Mouse (Mus musculus): ENCODE measurements at regions not wholly inside any gene's neighbourhood (a gene's known extent, or its start where the extent isn't known, plus 50 kb on each side); places are given as distances from the start of the nearest gene placed in this dataset.
A peak's percentile ranks its signal among the peaks of the same experiment; 100 is the strongest.

DNA sequence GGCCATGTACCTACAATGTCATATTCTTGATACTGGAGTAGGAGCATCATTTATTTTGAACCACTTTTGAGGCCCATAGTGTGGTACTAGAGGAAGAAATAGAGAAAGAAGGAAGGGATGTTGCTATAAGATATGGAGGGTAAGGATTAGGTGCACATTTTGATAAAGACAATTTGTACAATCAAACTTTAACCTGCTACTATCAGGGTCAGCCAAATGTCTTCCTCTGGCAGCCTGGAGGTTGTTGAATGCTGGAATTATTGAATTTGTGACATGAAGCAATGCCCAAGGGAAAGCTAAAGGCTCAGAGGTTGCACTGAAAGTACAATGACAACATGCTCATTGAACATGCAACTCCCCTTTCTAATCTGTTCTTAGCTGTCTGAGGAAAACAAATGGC is 202.3 kb upstream of the Sema3a start:
- no peak for ATAC-seq (replicated peaks; ENCODE audit: poor library complexity, severe bottlenecking)

DNA sequence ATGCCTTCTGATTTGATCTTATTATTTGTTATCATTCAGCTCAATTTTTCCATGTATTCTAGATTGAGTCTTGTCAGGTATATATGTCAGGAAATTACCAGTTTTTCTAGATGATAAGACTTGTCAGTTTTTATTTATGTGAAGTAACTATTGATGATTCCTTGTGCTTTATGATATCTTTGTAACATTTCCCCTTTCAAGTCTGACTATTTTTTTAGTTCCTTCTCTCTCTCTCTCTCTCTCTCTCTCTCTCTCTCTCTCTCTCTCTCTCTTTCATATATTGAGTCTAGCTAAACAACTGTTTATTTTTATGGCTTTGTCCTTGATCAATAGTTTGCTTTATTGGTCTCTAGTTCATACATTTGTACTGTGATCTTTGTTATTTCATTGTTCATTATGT is 199.7 kb upstream of the Sema3a start:
- no peak for ATAC-seq (replicated peaks; ENCODE audit: poor library complexity, severe bottlenecking)

DNA sequence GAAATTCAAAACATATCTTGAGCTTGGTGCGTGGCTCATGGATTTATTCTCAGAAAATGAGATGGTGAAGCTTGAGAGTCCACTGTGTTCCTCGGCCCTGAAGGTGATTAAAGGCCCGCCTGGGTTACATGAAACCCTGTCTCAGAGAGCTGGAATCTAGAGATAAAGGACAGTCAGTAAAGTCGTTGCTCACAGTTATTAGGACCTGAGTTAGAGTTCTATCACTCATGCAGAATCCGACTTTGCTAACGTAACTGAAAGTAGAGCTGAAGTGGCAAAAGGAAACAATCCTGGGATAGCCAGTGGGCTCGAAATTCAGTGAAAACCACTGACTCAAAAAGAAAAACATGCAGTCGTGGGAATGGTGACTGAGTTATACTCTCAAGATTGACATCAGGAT is 198.9 kb upstream of the Sema3a start:
- ATAC-seq (replicated peaks; ENCODE audit: poor library complexity, severe bottlenecking) = no peak

DNA sequence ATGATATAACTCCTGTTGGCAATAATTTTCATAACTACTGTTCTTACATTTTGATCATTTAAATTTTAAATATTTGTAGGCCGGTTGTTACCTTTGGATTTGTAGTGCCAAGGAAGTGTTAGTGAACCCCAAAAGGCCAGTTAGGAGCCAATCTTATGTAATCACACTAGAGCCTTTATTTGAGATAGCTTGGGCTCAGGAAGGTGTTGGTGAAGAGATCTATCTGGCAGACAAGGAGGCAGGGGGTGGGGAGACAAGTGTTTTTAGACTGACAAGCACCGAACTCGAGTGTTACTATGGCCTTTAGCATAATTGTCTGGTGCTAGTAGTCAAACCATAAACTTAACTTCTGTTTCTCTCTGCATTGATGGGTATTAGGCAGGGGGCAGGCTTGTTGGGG is 198.0 kb upstream of the Sema3a start:
- no peak for ATAC-seq (replicated peaks; ENCODE audit: poor library complexity, severe bottlenecking)

DNA sequence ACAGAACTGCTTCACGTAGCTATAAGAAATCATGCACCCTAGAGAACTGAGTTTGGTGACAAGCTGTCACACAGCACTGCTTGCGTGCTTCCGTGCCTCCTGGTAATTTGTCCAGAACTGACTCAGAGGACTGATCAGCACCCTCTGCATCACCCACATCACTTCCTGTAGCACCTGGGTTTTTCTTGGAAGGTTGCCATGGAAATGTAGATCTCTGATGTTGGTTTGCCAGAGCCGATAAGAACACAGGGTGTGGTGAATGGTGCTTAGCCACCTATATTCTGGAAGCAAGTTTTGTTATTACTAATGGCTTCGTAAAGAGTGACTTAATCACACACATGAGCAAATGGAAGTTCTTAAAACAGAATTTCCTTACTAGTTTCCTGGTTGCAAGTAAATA is 188.2 kb upstream of the Sema3a start:
- ATAC-seq (replicated peaks; ENCODE audit: poor library complexity, severe bottlenecking) = no peak

GRCm38 (mm10) chr5:12938162-12938852 is 186.9 kb upstream of the Sema3a start:
- ATAC-seq (replicated peaks; ENCODE audit: poor library complexity, severe bottlenecking) = no peak

- ATAC-seq (replicated peaks; ENCODE audit: poor library complexity, severe bottlenecking) = peak; percentile 59; the same call in 1 of the 2 replicates
Measured at GRCm38 (mm10) chr5:12944554-12944953, 180.7 kb upstream of the Sema3a start.

- no peak for ATAC-seq (replicated peaks; ENCODE audit: poor library complexity, severe bottlenecking)
Measured at GRCm38 (mm10) chr5:12948472-12948871, 176.7 kb upstream of the Sema3a start.

DNA sequence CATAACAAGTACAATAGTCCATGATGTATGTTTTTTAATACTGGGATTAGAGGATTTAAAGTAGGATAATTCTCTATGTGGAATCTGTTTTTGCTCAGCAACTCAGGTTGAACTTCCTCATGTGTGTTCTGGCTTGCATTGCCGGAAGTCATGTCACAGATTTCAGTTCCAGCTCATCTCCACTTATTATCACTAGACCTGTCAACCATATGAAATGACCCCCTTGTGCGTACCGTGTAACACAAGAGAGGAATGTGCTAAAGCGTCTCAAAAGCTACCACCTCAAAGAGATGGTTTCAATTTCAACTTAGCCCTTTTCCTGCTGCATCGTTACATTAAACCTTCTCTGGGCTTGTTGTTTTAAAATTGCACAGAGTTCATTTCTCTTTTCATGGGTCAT is 154.2 kb upstream of the Sema3a start:
- no peak for ATAC-seq (replicated peaks; ENCODE audit: poor library complexity, severe bottlenecking)

DNA sequence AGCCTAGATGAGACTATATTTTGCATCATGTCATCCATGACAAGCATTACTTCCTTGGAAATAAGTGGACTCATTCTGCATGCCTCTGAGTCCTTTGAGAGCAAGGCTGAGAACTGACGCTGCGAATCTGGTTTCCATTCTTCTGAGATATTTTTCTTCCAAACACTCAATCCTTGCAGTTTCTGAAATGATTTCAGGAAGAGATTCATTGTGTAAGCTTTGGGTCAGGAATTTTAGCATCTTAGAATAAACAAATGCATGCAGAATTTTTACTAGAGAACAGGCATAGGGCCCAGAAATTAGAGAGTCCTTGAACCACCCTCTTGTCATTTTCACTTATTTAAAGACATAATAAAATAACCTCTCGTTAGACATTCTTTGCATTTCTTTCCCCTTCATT is 151.5 kb upstream of the Sema3a start:
- no peak for ATAC-seq (replicated peaks; ENCODE audit: poor library complexity, severe bottlenecking)

- peak; percentile 85 for ATAC-seq (replicated peaks; ENCODE audit: poor library complexity, severe bottlenecking)
Measured at GRCm38 (mm10) chr5:12976015-12976742, 149.0 kb upstream of the Sema3a start.

DNA sequence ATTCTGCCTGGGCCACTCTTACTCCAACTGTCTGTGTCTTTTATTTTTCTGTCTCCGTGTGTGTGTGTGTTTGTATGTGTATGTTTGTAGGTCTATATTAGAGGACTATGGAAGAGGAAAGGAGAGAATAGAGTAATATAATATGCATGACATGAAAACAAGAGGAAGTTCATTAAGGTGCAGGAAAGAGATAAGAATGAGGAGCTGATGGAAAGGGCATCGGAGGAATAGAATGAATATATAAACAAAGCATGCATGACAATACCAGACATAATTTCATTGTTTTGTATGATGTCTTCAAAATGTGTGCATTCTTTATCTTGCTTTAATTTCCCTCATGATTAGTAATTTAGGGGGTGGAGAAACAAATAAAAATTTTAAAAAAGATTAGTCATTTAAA is 147.3 kb upstream of the Sema3a start:
- ATAC-seq (replicated peaks; ENCODE audit: poor library complexity, severe bottlenecking) = no peak

DNA sequence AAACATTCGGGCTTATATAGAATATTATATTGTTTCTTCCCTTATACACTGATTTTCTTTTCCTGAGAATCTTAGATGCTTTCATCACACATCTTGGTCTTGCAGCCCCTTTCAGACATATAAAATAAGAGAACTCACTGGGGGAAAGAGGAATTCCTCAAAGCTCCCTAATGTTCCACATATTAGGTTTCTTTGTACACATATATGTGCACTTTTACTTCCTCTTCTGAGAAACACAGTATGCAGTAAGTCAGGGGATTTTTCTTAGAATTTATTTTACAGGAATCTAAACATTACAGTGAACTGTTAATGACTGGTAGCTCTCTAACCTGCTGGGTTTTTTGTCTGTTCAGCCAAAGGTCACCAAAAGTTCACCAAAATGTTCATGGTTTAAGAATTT is 131.4 kb upstream of the Sema3a start:
- ATAC-seq (replicated peaks; ENCODE audit: poor library complexity, severe bottlenecking) = peak; percentile 27; the same call in 1 of the 2 replicates

DNA sequence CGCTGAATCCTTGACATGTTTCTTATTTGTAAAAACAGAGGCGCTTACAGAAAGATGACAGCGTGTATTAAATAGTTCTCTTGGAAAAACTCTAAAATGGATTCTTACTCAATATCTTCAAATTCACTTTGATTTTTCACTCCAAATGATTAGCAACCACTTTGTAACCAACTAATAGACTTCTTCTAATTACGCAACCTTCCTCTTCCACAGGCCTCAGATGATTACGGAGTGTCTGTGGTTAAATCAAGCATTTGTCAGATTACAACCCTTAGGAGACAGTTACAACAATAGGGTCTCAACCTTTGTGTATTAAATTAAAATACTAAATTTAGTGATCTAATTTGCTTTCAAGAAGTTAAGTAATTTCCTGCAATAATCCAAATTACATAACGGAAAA is 127.8 kb upstream of the Sema3a start:
- ATAC-seq (replicated peaks; ENCODE audit: poor library complexity, severe bottlenecking) = peak; percentile 77

DNA sequence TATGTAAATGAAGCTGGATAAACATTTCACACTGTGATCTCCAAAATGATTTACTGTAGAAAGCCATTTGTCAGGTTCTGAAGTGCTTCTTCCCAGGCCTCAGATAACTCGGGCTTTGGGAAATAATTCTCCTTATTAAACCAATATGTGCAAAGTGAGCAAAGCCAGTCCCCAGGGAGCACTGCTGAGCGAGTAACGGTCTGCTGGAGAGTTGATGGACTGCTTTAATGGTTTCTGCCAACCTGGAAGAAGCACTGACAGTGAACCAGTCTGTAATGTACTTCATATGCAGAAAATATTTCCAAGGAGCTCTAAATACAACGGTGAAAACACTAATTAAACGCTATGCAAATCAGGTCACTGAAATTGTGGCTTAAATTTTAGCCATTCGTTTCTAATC is 118.1 kb upstream of the Sema3a start:
- ATAC-seq (replicated peaks; ENCODE audit: poor library complexity, severe bottlenecking) = no peak

DNA sequence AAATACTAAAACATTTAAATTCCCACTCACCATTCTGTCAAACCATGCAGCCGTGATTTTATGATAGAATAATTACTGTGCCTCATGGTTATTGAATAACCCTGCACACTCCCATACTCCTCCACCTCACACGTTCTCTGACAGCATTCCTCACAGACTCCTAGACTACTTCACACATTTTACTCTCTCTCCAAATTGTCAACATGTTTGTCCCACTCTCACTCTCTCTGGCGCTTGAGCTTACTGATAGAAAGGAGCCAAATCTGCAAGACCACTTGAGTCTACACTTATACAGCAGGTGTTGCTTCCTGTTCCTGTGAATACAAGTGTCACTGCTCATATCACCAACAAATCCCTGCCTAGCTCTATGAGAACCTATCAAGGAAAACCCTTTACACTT is 102.9 kb upstream of the Sema3a start:
- ATAC-seq (replicated peaks; ENCODE audit: poor library complexity, severe bottlenecking) = no peak

- ATAC-seq (replicated peaks; ENCODE audit: poor library complexity, severe bottlenecking) = no peak
Measured at GRCm38 (mm10) chr5:13033332-13033731, 91.9 kb upstream of the Sema3a start.

DNA sequence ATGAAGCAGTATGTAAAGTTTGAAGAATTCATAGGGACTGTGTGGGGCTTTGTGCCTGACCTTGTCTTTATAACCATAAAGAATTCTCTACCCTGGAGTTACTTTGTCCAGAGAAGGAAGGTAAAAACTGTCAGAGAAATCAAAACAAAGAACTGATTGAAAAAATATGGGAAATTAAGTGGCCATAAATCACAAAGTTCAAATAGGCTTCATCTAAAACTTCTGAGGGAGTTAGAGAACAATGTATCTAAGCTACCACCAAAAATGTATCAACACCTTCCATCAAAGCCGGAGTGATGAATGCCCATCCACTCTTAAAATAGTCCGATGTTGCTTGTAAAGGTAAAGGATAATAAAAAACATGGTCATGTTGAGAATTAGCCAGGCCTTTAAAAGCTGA is 89.1 kb upstream of the Sema3a start:
- no peak for ATAC-seq (replicated peaks; ENCODE audit: poor library complexity, severe bottlenecking)

DNA sequence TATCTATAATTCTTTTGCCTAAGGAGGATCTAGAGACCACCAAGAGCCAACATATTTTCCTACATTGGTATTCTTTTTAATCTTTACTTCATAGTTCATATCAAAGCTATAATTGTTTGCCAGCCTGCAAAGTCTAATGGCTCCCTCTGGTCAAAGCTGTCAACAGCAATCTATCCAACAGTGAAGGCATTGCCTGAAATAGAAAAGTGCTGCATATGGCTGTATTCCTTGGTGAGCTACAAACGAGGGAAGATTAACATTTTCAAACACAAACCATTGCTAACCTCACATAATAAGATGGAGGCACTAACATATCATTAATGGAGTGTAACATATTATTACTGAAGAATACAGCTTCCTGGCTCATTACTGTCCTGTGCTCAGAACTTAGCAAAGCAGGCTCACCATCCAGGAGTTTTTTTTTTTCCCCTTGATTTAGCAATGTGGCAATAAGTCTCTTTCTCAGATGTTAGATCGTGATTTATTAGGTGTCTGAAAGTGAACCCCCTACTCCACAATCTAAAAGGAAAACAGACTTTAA is 66.3 kb upstream of the Sema3a start:
- ATAC-seq (replicated peaks; ENCODE audit: poor library complexity, severe bottlenecking) = no peak

- ATAC-seq (replicated peaks; ENCODE audit: poor library complexity, severe bottlenecking) = no peak
Measured at GRCm38 (mm10) chr5:13066942-13067341, 58.3 kb upstream of the Sema3a start.

All from granulocyte monocyte progenitor cell, adult 5-6 weeks (primary cell).